Mouse (Mus musculus): Measurements from ENCODE around the gene Olfr97. TPM values are rescaled to one million over a fixed set of nuclear protein-coding genes. Genes with fewer than 3 reads are reported as not detected.

The Olfr97 gene
- not detected in 4 replicates for total RNA-seq (2023)

GRCm38 (mm10) chr17:37237230-37237629 lies at the start of gene Olfr97:
Olfr97 (minus strand) TSS chr17:37237330.

GRCm38 (mm10) chr17:37283360-37283759 lies 46.2 kb upstream of the Olfr97 start, which contains the start of gene Olfr99:
Olfr99 (minus strand) TSS chr17:37283460.

GRCm38 (mm10) chr17:37270058-37270701 lies 33.0 kb upstream of the Olfr97 start, which contains the start of gene H2-M3:
H2-M3 (plus strand) TSS chr17:37270220.

GRCm38 (mm10) chr17:37263626-37264025 lies 26.5 kb upstream of the Olfr97 start, which contains the start of gene Olfr98:
Olfr98 (minus strand) TSS chr17:37263749.

GRCm38 (mm10) chr17:37219846-37220245 lies 17.3 kb downstream of the Olfr97 start, which contains the start of gene Olfr96:
Olfr96 (plus strand) TSS chr17:37220146.

GRCm38 (mm10) chr17:37213018-37213417 lies 24.1 kb downstream of the Olfr97 start, which contains the start of gene Olfr95:
Olfr95 (minus strand) TSS chr17:37213118.

GRCm38 (mm10) chr17:37200894-37201293 lies 36.2 kb downstream of the Olfr97 start, which contains the start of gene Olfr94:
Olfr94 (minus strand) TSS chr17:37200994.

GRCm38 (mm10) chr17:37193656-37194055 lies 43.5 kb downstream of the Olfr97 start, which contains the start of gene Ubd:
Ubd (plus strand) TSS chr17:37193892.

Other genes with a start within 250 kb of the Olfr97 start
- gene H2-M5, start 247.8 kb downstream of the Olfr97 start, total RNA-seq (2023), result not detected in 4 replicates
- not detected in 4 replicates for gene Zfp57, start 236.2 kb downstream of the Olfr97 start, total RNA-seq (2023)
- gene Mog, start 213.9 kb downstream of the Olfr97 start, total RNA-seq (2023), result not detected in 4 replicates
- 63.3 to 72.7 TPM (median 66.7 TPM) in 4 replicates for gene Gabbr1, start 191.4 kb downstream of the Olfr97 start, total RNA-seq (2023)
- gene Olfr90, start 148.8 kb downstream of the Olfr97 start, total RNA-seq (2023), result 0.21 TPM in 1 of 4 replicates, not detected in the others
- gene Olfr91, start 139.1 kb downstream of the Olfr97 start, total RNA-seq (2023), result not detected in 4 replicates
- not detected in 4 replicates for gene Olfr92, start 117.2 kb downstream of the Olfr97 start, total RNA-seq (2023)
- gene Olfr93, start 75.8 kb downstream of the Olfr97 start, total RNA-seq (2023), result not detected in 4 replicates
- 0.89 TPM in 1 of 4 replicates, not detected in the others for gene Ubd, start 43.4 kb downstream of the Olfr97 start, total RNA-seq (2023)
- not detected in 4 replicates for gene Olfr94, start 36.3 kb downstream of the Olfr97 start, total RNA-seq (2023)
- gene Olfr95, start 24.2 kb downstream of the Olfr97 start, total RNA-seq (2023), result not detected in 4 replicates
- not detected in 4 replicates for gene Olfr96, start 17.2 kb downstream of the Olfr97 start, total RNA-seq (2023)
- not detected in 4 replicates for gene Olfr98, start 26.4 kb upstream of the Olfr97 start, total RNA-seq (2023)
- 56.5 to 62.1 TPM (median 57.9 TPM) in 4 replicates for gene H2-M3, start 32.9 kb upstream of the Olfr97 start, total RNA-seq (2023)
- not detected in 4 replicates for gene Olfr99, start 46.1 kb upstream of the Olfr97 start, total RNA-seq (2023)
- gene Olfr101, start 67.0 kb upstream of the Olfr97 start, total RNA-seq (2023), result not detected in 4 replicates
- not detected in 4 replicates for gene Olfr102, start 79.7 kb upstream of the Olfr97 start, total RNA-seq (2023)
- not detected in 4 replicates for gene Olfr103, start 102.4 kb upstream of the Olfr97 start, total RNA-seq (2023)
- not detected in 4 replicates for gene Olfr104-ps, start 122.3 kb upstream of the Olfr97 start, total RNA-seq (2023)
- gene Olfr105-ps, start 141.7 kb upstream of the Olfr97 start, total RNA-seq (2023), result not detected in 4 replicates
- not detected in 4 replicates for gene Olfr106-ps, start 153.1 kb upstream of the Olfr97 start, total RNA-seq (2023)
- 0.15 TPM in 1 of 4 replicates, not detected in the others for gene Olfr107, start 161.9 kb upstream of the Olfr97 start, total RNA-seq (2023)
- gene Olfr108, start 208.2 kb upstream of the Olfr97 start, total RNA-seq (2023), result not detected in 4 replicates
- gene Olfr109, start 221.6 kb upstream of the Olfr97 start, total RNA-seq (2023), result not detected in 4 replicates
- gene H2-M2, start 246.2 kb upstream of the Olfr97 start, total RNA-seq (2023), result not detected in 4 replicates

All from B cell, adult 62 days (primary cell).